Mouse (Mus musculus) kidney, embryonic 14.5 days (tissue): ENCODE results near the gene Bpgm. TPM values are rescaled to one million over a fixed set of nuclear protein-coding genes. Genes with fewer than 3 reads are reported as not detected.

ENCODE experiments used
- ATAC-seq: fragments of 200-750 bp; cut with Nextera tagmentation; 2 replicates; pipeline ENCODE4 v1.8.0; 2017; ENCODE audit warnings: moderate number of reproducible peaks, mild to moderate bottlenecking, moderate TSS enrichment, moderate library complexity; ENCODE audit not compliant: low FRiP score, low TSS enrichment
- H3K27ac ChIP-seq: fragments of 300-500 bp; sonication (generic); 2 replicates; pipeline ENCODE4 v1.5.1; 2014; ENCODE audit warnings: low read depth, mild to moderate bottlenecking, low read length, moderate library complexity, mixed read lengths
- H3K27me3 ChIP-seq: fragments of 300-500 bp; sonication (generic); 2 replicates; pipeline ENCODE4 v1.6.1; 2014; ENCODE audit warnings: mild to moderate bottlenecking, low read length; ENCODE audit not compliant: control insufficient read depth, insufficient read depth
- H3K36me3 ChIP-seq: fragments of 300-500 bp; sonication (generic); 2 replicates; pipeline ENCODE4 v1.6.1; 2014; ENCODE audit warnings: low read length, mixed read lengths; ENCODE audit not compliant: control insufficient read depth, insufficient read depth
- H3K4me1 ChIP-seq: fragments of 300-500 bp; sonication (generic); 2 replicates; pipeline ENCODE4 v1.6.1; 2014; ENCODE audit warnings: low read length, mixed read lengths; ENCODE audit not compliant: control insufficient read depth, insufficient read depth
- H3K4me2 ChIP-seq: fragments of 300-500 bp; sonication (generic); replicated peaks from 2 replicates; pipeline ENCODE4 v1.6.1; 2014; ENCODE audit warnings: low read depth, mild to moderate bottlenecking, low read length
- H3K4me3 ChIP-seq: fragments of 300-500 bp; sonication (generic); 2 replicates; pipeline ENCODE4 v1.5.1; 2014; ENCODE audit warnings: mild to moderate bottlenecking, low read length
- H3K9ac ChIP-seq: fragments of 300-500 bp; sonication (generic); 2 replicates; pipeline ENCODE4 v1.6.1; 2014; ENCODE audit warnings: low read depth, mild to moderate bottlenecking, low read length, moderate library complexity
- H3K9me3 ChIP-seq: fragments of 300-500 bp; sonication (generic); 2 replicates; pipeline ENCODE4 v1.6.1; 2016; ENCODE audit warnings: low read length; ENCODE audit not compliant: control insufficient read depth
- WGBS: fragments of 180-500 bp; shearing (Covaris S2); extraction: QIAGEN DNeasy Blood & Tissue Kit; methylation state at CpG from one replicate; pipeline ENCODE4 v1.1.7; 2014; 5-methylcytosine and 5-hydroxymethylcytosine counted together
- polyA plus RNA-seq: library from polyadenylated mRNA; unstranded; fragments of >200 nt; fragmentation: Nextera tagmentation; extraction: Ambion mirVana; gene quantifications from 2 replicates; pipeline ENCODE4 v1.2.1, GENCODE M21; 2014

Bpgm gene
- polyA plus RNA-seq, 1 experiment from 2014 or later, result 42.3 TPM

- H3K27ac ChIP-seq, result no peak overlapping the region
- H3K4me1 ChIP-seq, result no peaks in the 10 kb centered on the region
- 50% methylated on average over 1 of the region's 1 CpGs for WGBS
- H3K4me2 ChIP-seq, result no peak overlapping the region
- ATAC-seq, result no peak
- H3K27me3 ChIP-seq, result no peaks in the 10 kb centered on the region
- H3K9me3 ChIP-seq, result no peaks in the 10 kb centered on the region
- H3K9ac ChIP-seq, result no peak overlapping the region
- H3K4me3 ChIP-seq, result no peak overlapping the region
- no peaks in the 10 kb centered on the region for H3K36me3 ChIP-seq
These were observed 39.7 kb downstream of the Bpgm start for GRCm38 (mm10) chr6:34515783-34516099.

- no peaks in the 10 kb centered on the region for H3K9me3 ChIP-seq
- no peaks in the 10 kb centered on the region for H3K4me1 ChIP-seq
- ATAC-seq, result no peak
- no peak overlapping the region for H3K4me2 ChIP-seq
- H3K36me3 ChIP-seq, result no peaks in the 10 kb centered on the region
- no peaks in the 10 kb centered on the region for H3K27me3 ChIP-seq
- H3K9ac ChIP-seq, result no peak overlapping the region
- WGBS, result 79% methylated on average over 5 of the region's 5 CpGs
- no peak overlapping the region for H3K4me3 ChIP-seq
- H3K27ac ChIP-seq, result no peak overlapping the region
These were observed 41.7 kb downstream of the Bpgm start for GRCm38 (mm10) chr6:34517750-34518149.

GRCm38 (mm10) chr6:34519087-34519486, 43.1 kb downstream of the Bpgm start:
- Histone ChIP-seq H3K4me2 (no peak overlapping the region), H3K9ac (no peak overlapping the region), H3K4me3 (no peak overlapping the region), H3K27me3 (no peaks in the 10 kb centered on the region), H3K36me3 (no peaks in the 10 kb centered on the region), H3K27ac (no peak overlapping the region), H3K9me3 (no peaks in the 10 kb centered on the region), H3K4me1 (no peaks in the 10 kb centered on the region)
- whole genome bisulfite sequencing, result 76% methylated on average over 1 of the region's 1 CpGs
- no peak for ATAC-seq

- no peaks in the 10 kb centered on the region for H3K9me3 ChIP-seq
- H3K4me3 ChIP-seq, result no peak overlapping the region
- WGBS, result 86% methylated on average over 2 of the region's 2 CpGs
- no peak overlapping the region for H3K9ac ChIP-seq
- no peaks in the 10 kb centered on the region for H3K36me3 ChIP-seq
- H3K27me3 ChIP-seq, result no peaks in the 10 kb centered on the region
- no peak overlapping the region for H3K4me2 ChIP-seq
- no peaks in the 10 kb centered on the region for H3K4me1 ChIP-seq
- no peak overlapping the region for H3K27ac ChIP-seq
- ATAC-seq, result no peak
These were observed 44.5 kb downstream of the Bpgm start for GRCm38 (mm10) chr6:34520491-34520890.

- H3K4me3 ChIP-seq, result no peak overlapping the region
- H3K27ac ChIP-seq, result no peak overlapping the region
- no peak overlapping the region for H3K9ac ChIP-seq
- H3K4me2 ChIP-seq, result no peak overlapping the region
- WGBS, result 57% methylated on average over 6 of the region's 6 CpGs
- no peak for ATAC-seq
- H3K9me3 ChIP-seq, result no peaks in the 10 kb centered on the region
- H3K36me3 ChIP-seq, result no peaks in the 10 kb centered on the region
- H3K27me3 ChIP-seq, result no peaks in the 10 kb centered on the region
- no peaks in the 10 kb centered on the region for H3K4me1 ChIP-seq
These were observed 44.9 kb downstream of the Bpgm start for GRCm38 (mm10) chr6:34520912-34521311.

DNA sequence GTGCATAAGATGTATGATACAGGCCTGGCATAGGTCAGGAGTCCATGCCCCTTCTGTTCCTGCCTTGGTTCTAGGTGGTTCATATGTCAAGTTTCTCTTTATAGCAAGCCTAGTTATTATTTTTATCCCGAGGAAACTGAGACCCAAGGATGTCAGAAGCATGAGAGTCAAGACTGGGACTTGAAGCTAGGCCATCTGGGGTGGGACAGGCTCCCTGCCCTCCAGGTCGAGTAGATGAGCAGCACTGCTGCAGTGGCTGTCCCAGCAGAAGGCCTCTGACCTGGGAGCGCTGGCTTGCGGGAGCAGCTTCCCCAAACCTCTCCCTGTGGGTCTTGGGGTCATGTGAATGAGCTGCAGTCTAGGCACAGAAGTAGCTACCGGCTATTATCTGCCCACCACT, 47.5 kb downstream of the Bpgm start:
- H3K36me3 ChIP-seq, result no peaks in the 10 kb centered on the region
- no peak overlapping the region for H3K4me2 ChIP-seq
- H3K9ac ChIP-seq, result no peak overlapping the region
- no peaks in the 10 kb centered on the region for H3K27me3 ChIP-seq
- no peaks in the 10 kb centered on the region for H3K9me3 ChIP-seq
- no peak overlapping the region for H3K27ac ChIP-seq
- WGBS, result 72% methylated on average over 5 of the region's 5 CpGs
- no peak overlapping the region for H3K4me3 ChIP-seq
- ATAC-seq, result no peak
- no peaks in the 10 kb centered on the region for H3K4me1 ChIP-seq

DNA sequence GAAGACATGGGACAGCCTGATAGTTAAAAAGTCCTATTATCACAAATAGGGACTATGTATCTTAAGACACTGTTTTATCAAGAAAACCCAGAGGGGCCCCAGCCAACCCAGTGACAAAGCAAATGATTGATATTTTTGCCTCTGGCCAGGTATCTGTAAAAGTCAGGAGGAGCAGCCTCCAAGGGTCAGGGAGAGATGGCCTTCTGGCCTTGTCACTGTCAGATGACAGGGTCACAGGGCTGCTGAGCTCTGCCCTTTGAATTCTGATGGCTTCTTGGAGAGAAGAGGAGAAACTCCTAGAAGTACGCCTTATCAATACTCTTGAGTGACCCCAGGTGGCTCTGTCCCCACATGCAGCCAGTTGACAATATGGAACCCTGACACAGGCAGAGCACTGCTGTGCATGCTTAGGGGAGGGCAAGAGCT, 49.5 kb downstream of the Bpgm start:
- no peak for ATAC-seq
- no peak overlapping the region for H3K9ac ChIP-seq
- 96% methylated on average over 1 of the region's 1 CpGs for WGBS
- no peaks in the 10 kb centered on the region for H3K27me3 ChIP-seq
- H3K4me3 ChIP-seq, result no peak overlapping the region
- H3K27ac ChIP-seq, result no peak overlapping the region
- H3K4me2 ChIP-seq, result no peak overlapping the region
- H3K4me1 ChIP-seq, result no peaks in the 10 kb centered on the region; the same call in 1 of the 2 replicates
- no peaks in the 10 kb centered on the region for H3K36me3 ChIP-seq
- H3K9me3 ChIP-seq, result no peaks in the 10 kb centered on the region

DNA sequence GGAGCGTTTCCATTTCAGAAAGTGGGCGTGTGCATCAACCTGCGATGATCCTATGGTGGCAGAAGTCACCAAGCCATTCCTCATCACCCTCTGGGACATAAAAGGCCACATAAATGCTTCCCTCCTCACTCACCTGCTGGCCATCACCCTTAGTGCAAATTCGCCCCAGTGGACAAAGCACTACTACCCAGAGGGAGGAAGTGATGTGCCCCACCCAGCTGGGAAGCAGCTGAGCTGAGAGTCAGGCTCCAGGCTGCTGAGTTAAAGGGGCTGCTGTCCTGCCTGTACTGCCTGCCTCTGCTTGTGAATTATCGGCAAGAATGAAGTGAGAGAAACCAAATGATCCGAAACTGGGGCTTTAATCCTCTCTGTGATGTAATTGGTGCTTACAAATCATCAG, 49.9 kb downstream of the Bpgm start:
- no peak overlapping the region for H3K4me3 ChIP-seq
- H3K4me2 ChIP-seq, result no peak overlapping the region
- no peak for ATAC-seq
- H3K4me1 ChIP-seq, result no peaks in the 10 kb centered on the region; the same call in 1 of the 2 replicates
- H3K27me3 ChIP-seq, result no peaks in the 10 kb centered on the region
- no peaks in the 10 kb centered on the region for H3K9me3 ChIP-seq
- H3K36me3 ChIP-seq, result no peaks in the 10 kb centered on the region
- WGBS, result 66% methylated on average over 6 of the region's 6 CpGs
- no peak overlapping the region for H3K9ac ChIP-seq
- H3K27ac ChIP-seq, result no peak overlapping the region

DNA sequence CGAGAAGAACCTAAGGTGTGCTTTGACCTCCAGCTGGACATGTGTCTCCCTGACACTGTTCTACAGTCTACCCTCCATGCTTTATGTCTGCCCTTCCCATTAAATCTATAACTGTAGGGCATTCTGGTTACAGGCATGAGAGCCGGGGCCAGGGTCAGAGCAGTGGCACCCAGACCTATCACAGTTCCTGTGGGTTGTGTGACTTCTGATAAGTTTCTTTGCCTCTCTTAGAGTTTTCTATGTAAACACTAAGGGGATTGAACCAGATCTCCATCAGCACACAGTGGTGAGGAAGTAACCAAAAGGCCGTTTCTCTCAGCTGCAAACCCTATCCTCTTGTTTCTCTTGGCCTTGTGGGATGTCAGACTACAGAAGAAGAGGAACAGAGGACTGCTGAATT, 50.4 kb downstream of the Bpgm start:
- Histone ChIP-seq H3K4me2 (no peak overlapping the region), H3K27ac (no peak overlapping the region), H3K27me3 (no peaks in the 10 kb centered on the region), H3K36me3 (no peaks in the 10 kb centered on the region), H3K9me3 (no peaks in the 10 kb centered on the region), H3K4me3 (no peak overlapping the region), H3K9ac (no peak overlapping the region), H3K4me1 (no peaks in the 10 kb centered on the region; the same call in 1 of the 2 replicates)
- 70% methylated on average over 3 of the region's 3 CpGs for whole genome bisulfite sequencing
- no peak for ATAC-seq

- Histone ChIP-seq H3K4me3 (no peak overlapping the region), H3K9me3 (no peaks in the 10 kb centered on the region), H3K4me1 (no peaks in the 10 kb centered on the region; the same call in 1 of the 2 replicates), H3K4me2 (no peak overlapping the region), H3K27ac (no peak overlapping the region), H3K9ac (no peak overlapping the region), H3K36me3 (no peaks in the 10 kb centered on the region), H3K27me3 (no peaks in the 10 kb centered on the region)
- no peak for ATAC-seq
- whole genome bisulfite sequencing, result 88% methylated on average over 2 of the region's 2 CpGs
These were observed 52.1 kb downstream of the Bpgm start for GRCm38 (mm10) chr6:34528131-34528530.
